17 mouse cellular contexts compared by ENCODE assay signal in genomic region chr11:36549398-36550139, GRCm38 (mm10).
DNase-seq lines count a peak whose midpoint lies in the region; ATAC-seq and TF ChIP-seq lines count a peak whose summit lies in the region.
"Had no signal": no experiment of that assay in that cellular context is flagged by ENCODE, and none has a peak within 500 bp of the region (broad histone marks: within the 10 kb centered on the region; RNA-seq: fewer than 3 reads in every experiment).

No protein-coding gene starts in this region.

- no peaks in the 10 kb centered on the region for H3K27me3 ChIP-seq in heart, embryonic 12.5 days (replicated peaks)
- H3K27me3 ChIP-seq in embryonic facial prominence, embryonic 14.5 days (replicated peaks; ENCODE audit: control insufficient read depth, insufficient read depth, low read length), result no peaks in the 10 kb centered on the region
- no peaks in the 10 kb centered on the region for H3K27me3 ChIP-seq in hindbrain, embryonic 12.5 days
- no peaks in the 10 kb centered on the region for H3K27me3 ChIP-seq in midbrain, embryonic 15.5 days (replicated peaks)
- no peaks in the 10 kb centered on the region for H3K27me3 ChIP-seq in lung, postnatal 0 days (replicated peaks; ENCODE audit: insufficient read depth, low read length)
- H3K27me3 ChIP-seq: limb, embryonic 15.5 days; lung, embryonic 15.5 days; megakaryocyte, embryonic 14.5 days had no signal

- no peaks in the 10 kb centered on the region for H3K9me3 ChIP-seq in heart, embryonic 12.5 days (replicated peaks)
- H3K9me3 ChIP-seq in embryonic facial prominence, embryonic 14.5 days (ENCODE audit: control insufficient read depth, low read length), result no peaks in the 10 kb centered on the region
- no peaks in the 10 kb centered on the region for H3K9me3 ChIP-seq in hindbrain, embryonic 12.5 days (replicated peaks)
- H3K9me3 ChIP-seq in midbrain, embryonic 15.5 days, result no peaks in the 10 kb centered on the region
- H3K9me3 ChIP-seq in lung, postnatal 0 days (ENCODE audit: low read length), result no peaks in the 10 kb centered on the region
- H3K9me3 ChIP-seq: limb, embryonic 15.5 days; lung, embryonic 15.5 days had no signal

- intact Hi-C loops in heart, postnatal 10 days (cut with DNase I), result no loop called here

- H3K4me1 ChIP-seq in heart, embryonic 12.5 days (replicated peaks), result peaks cover 7% of the 10 kb centered on the region
- no peaks in the 10 kb centered on the region for H3K4me1 ChIP-seq in embryonic facial prominence, embryonic 14.5 days (ENCODE audit: control insufficient read depth, insufficient read depth, low read length)
- peaks cover 28% of the 10 kb centered on the region for H3K4me1 ChIP-seq in hindbrain, embryonic 12.5 days
- H3K4me1 ChIP-seq in midbrain, embryonic 15.5 days, result peaks cover 33% of the 10 kb centered on the region
- no peaks in the 10 kb centered on the region for H3K4me1 ChIP-seq in lung, postnatal 0 days (ENCODE audit: insufficient read depth, low read depth, low read length)
- H3K4me1 ChIP-seq: lung, embryonic 15.5 days; megakaryocyte, embryonic 14.5 days had no signal

- no peak overlapping the region for H3K27ac ChIP-seq in heart, embryonic 12.5 days (ENCODE audit: poor library complexity, severe bottlenecking)
- H3K27ac ChIP-seq in embryonic facial prominence, embryonic 14.5 days (replicated peaks; ENCODE audit: low read depth, low read length), result no peak overlapping the region
- no peak overlapping the region for H3K27ac ChIP-seq in hindbrain, embryonic 12.5 days
- H3K27ac ChIP-seq in midbrain, embryonic 15.5 days, result peak overlapping the region; percentile 59
- no peak overlapping the region for H3K27ac ChIP-seq in lung, postnatal 0 days (ENCODE audit: low read length)
- H3K27ac ChIP-seq: left cerebral cortex, adult 2 months; limb, embryonic 15.5 days; lung, embryonic 15.5 days had no signal

- no peak for DNase-seq in heart, postnatal 10 days
- peak; percentile 35 for DNase-seq in embryonic facial prominence, embryonic 14.5 days (ENCODE audit: low spot score)
- DNase-seq in lung, postnatal 0 days (ENCODE audit: low spot score), result no peak
- DNase-seq in kidney, adult 18-20 months, result no peak
- DNase-seq: adrenal gland, postnatal 14 days; cerebellum, postnatal 25 days; heart, postnatal 36 days; kidney, adult 11 months; kidney, postnatal 36 days; thymus, postnatal 4 days had no signal

- WGBS in heart, embryonic 12.5 days, result 44% methylated on average over 11 of the region's 11 CpGs
- WGBS in embryonic facial prominence, embryonic 14.5 days, result 64% methylated on average over 11 of the region's 11 CpGs
- WGBS in hindbrain, embryonic 12.5 days, result 59% methylated on average over 11 of the region's 11 CpGs
- 33% methylated on average over 11 of the region's 11 CpGs for WGBS in midbrain, embryonic 15.5 days
- 63% methylated on average over 11 of the region's 11 CpGs for WGBS in lung, postnatal 0 days

- H3K36me3 ChIP-seq in heart, embryonic 12.5 days, result no peaks in the 10 kb centered on the region
- no peaks in the 10 kb centered on the region for H3K36me3 ChIP-seq in embryonic facial prominence, embryonic 14.5 days (ENCODE audit: control insufficient read depth, insufficient read depth, low read length)
- H3K36me3 ChIP-seq in hindbrain, embryonic 12.5 days, result no peaks in the 10 kb centered on the region
- H3K36me3 ChIP-seq in midbrain, embryonic 15.5 days (replicated peaks), result no peaks in the 10 kb centered on the region
- no peaks in the 10 kb centered on the region for H3K36me3 ChIP-seq in lung, postnatal 0 days (ENCODE audit: insufficient read depth, low read length)
- H3K36me3 ChIP-seq: limb, embryonic 15.5 days; lung, embryonic 15.5 days had no signal

- TF ChIP-seq EP300 in lung, postnatal 0 days (IDR thresholded peaks at IDR 0.05), result no peak

- ATAC-seq in heart, embryonic 12.5 days (ENCODE audit: insufficient number of reproducible peaks, low FRiP score), result no peak
- no peak for ATAC-seq in embryonic facial prominence, embryonic 14.5 days (ENCODE audit: low read depth)
- peak; percentile 21; the same call in 1 of the 2 replicates for ATAC-seq in hindbrain, embryonic 12.5 days (ENCODE audit: low FRiP score)
- ATAC-seq in midbrain, embryonic 15.5 days (replicated peaks), result peak; percentile 57; the same call in 1 of the 2 replicates
- ATAC-seq in lung, postnatal 0 days, result no peak

- 0 out of 2 replicates have a peak overlapping the region, but pooled peaks have one; percentile 2 for H3K4me2 ChIP-seq in heart, embryonic 12.5 days
- no peak overlapping the region for H3K4me2 ChIP-seq in embryonic facial prominence, embryonic 14.5 days (ENCODE audit: low read depth, low read length)
- H3K4me2 ChIP-seq in hindbrain, embryonic 12.5 days (replicated peaks), result no peak overlapping the region
- H3K4me2 ChIP-seq in midbrain, embryonic 15.5 days, result no peak overlapping the region
- H3K4me2 ChIP-seq in lung, postnatal 0 days (replicated peaks; ENCODE audit: low read depth, low read length), result no peak overlapping the region
- H3K4me2 ChIP-seq: limb, embryonic 15.5 days; lung, embryonic 15.5 days had no signal

- no peak overlapping the region for H3K4me3 ChIP-seq in heart, embryonic 12.5 days
- H3K4me3 ChIP-seq in embryonic facial prominence, embryonic 14.5 days (ENCODE audit: low read depth, low read length), result no peak overlapping the region
- no peak overlapping the region for H3K4me3 ChIP-seq in hindbrain, embryonic 12.5 days
- no peak overlapping the region for H3K4me3 ChIP-seq in midbrain, embryonic 15.5 days
- H3K4me3 ChIP-seq in lung, postnatal 0 days (ENCODE audit: low read depth, low read length), result no peak overlapping the region
- H3K4me3 ChIP-seq: left cerebral cortex, adult 2 months; limb, embryonic 15.5 days; lung, embryonic 15.5 days; megakaryocyte, embryonic 14.5 days had no signal

- H3K9ac ChIP-seq in heart, embryonic 12.5 days, result no peak overlapping the region
- no peak overlapping the region for H3K9ac ChIP-seq in embryonic facial prominence, embryonic 14.5 days (ENCODE audit: low read depth, low read length)
- H3K9ac ChIP-seq in hindbrain, embryonic 12.5 days, result no peak overlapping the region
- H3K9ac ChIP-seq in midbrain, embryonic 15.5 days, result no peak overlapping the region
- H3K9ac ChIP-seq in lung, postnatal 0 days (replicated peaks; ENCODE audit: low read depth), result no peak overlapping the region
- H3K9ac ChIP-seq: limb, embryonic 15.5 days; lung, embryonic 15.5 days had no signal

- TF ChIP-seq CTCF in lung, postnatal 0 days (IDR thresholded peaks at IDR 0.05), result no peak

Comparison
In these comparisons a context has a peak if more than half of its experiments do, and no peak if none do; other contexts are left out.
1. ATAC-seq: peak in hindbrain, embryonic 12.5 days (single experiment) and midbrain, embryonic 15.5 days (single experiment); none in heart, embryonic 12.5 days (single experiment), embryonic facial prominence, embryonic 14.5 days (single experiment) and lung, postnatal 0 days (single experiment).